Mouse (Mus musculus) bone marrow, adult 2 months (tissue): ENCODE data around the gene Capzb. TPM values are rescaled to one million over a fixed set of nuclear protein-coding genes. Genes with fewer than 3 reads are reported as not detected.
A peak's percentile ranks its signal among the peaks of the same experiment; 100 is the strongest.

ENCODE experiments used
- H3K27ac ChIP-seq: fragments of 200-500 bp; 2 replicates; pipeline ENCODE4 v1.5.1; 2012; ENCODE audit warnings: low read depth, mild to moderate bottlenecking, control low read depth, inconsistent platforms, low read length; ENCODE audit not compliant: control insufficient read depth, poor library complexity, insufficient read depth
- H3K4me1 ChIP-seq: fragments of 200-500 bp; 2 replicates; pipeline ENCODE4 v1.6.1; 2011; ENCODE audit warnings: low read length; ENCODE audit not compliant: control insufficient read depth, insufficient read depth
- H3K4me3 ChIP-seq: fragments of 200-500 bp; replicated peaks from 2 replicates; pipeline ENCODE3; 2011; ENCODE audit warnings: mild to moderate bottlenecking, low read depth, low read length, control low read depth; ENCODE audit not compliant: control insufficient read depth
- CTCF ChIP-seq: fragments of 200-500 bp; IDR thresholded peaks from 2 replicates; pipeline ENCODE4 v1.5.1; 2011; ENCODE audit warnings: low read length, control low read depth; ENCODE audit not compliant: control insufficient read depth, insufficient read depth
- POLR2A ChIP-seq: fragments of 200-500 bp; IDR thresholded peaks from 2 replicates; pipeline ENCODE4 v1.6.1; 2011; ENCODE audit warnings: low read depth, mild to moderate bottlenecking, control low read depth, low read length, borderline replicate concordance; ENCODE audit not compliant: control insufficient read depth
- WGBS: fragments of 180-500 bp; shearing (Covaris S2); methylation state at CpG from one replicate; pipeline ENCODE4 v1.1.7; 2018; 5-methylcytosine and 5-hydroxymethylcytosine counted together
- polyA plus RNA-seq: library from polyadenylated mRNA; stranded (reverse); fragments of >200 nt; gene quantifications from 2 replicates; pipeline ENCODE4 v1.2.4, GENCODE M21; 2011; ENCODE audit warnings: low replicate concordance; ENCODE audit not compliant: missing spikeins, insufficient read depth, insufficient read length

The Capzb gene
- polyA plus RNA-seq, 1 experiment: 160 TPM

DNA sequence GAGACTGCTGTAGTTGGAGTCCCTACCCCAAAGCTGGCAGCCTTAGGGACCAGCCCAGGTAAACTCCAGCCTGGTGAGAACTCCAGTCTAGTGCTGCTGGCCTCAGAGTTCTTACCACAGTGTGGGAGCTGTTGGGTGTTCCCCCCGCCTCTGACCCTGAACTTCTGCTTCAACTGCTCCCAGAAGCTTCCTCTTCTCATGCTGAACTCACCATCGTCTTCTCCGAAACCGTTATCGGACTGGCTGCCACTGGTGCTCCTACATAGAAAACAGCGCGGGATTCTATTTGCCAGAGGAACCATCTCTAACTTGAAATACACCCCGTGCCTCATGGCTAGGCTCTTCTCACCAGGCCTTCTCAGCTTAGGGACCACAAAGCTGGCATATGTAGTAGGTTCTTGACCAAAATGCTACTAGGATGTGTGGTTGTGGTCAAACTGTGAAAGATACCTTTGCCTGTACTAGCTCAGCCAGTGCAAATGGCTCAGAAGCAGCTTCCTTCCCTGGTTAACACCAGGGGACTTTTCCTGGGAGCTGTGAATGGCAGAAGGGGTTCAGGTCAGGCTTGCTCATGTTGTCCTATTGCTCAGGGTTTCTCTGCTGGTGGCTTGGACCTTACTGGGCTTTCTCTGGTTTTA, 7.1 kb downstream of the Capzb start:
- TF ChIP-seq CTCF (no peak), POLR2A (no peak)
- H3K27ac ChIP-seq: peak overlapping the region; percentile 87
- peaks cover 35% of the 10 kb centered on the region for H3K4me1 ChIP-seq
- 8% methylated on average over 8 of the region's 8 CpGs for WGBS
- H3K4me3 ChIP-seq: no peak overlapping the region

DNA sequence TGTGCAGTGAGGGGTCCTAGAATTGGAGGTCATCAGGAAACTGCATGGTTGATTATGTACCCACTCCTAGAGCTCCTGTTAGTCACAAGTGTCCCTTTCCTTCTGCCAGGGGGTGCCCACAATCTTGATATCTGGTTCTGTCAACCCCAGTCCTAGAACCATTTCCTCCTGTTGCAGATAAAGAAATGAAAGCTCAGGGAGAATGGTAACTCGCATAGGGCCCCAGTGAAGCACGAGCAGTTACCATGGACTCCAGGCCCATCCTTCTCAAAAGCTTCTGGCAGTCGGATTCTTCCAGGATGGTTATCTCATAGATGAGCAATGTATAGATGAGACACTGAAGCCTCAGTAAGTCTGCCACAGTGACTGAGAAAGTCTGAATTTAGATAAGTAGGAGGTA, 8.2 kb downstream of the Capzb start:
- 25% methylated on average over 3 of the region's 3 CpGs for WGBS
- Histone ChIP-seq H3K4me3 (no peak overlapping the region), H3K27ac (no peak overlapping the region), H3K4me1 (peaks cover 33% of the 10 kb centered on the region)
- no peak for TF ChIP-seq POLR2A
- TF ChIP-seq CTCF: no peak

DNA sequence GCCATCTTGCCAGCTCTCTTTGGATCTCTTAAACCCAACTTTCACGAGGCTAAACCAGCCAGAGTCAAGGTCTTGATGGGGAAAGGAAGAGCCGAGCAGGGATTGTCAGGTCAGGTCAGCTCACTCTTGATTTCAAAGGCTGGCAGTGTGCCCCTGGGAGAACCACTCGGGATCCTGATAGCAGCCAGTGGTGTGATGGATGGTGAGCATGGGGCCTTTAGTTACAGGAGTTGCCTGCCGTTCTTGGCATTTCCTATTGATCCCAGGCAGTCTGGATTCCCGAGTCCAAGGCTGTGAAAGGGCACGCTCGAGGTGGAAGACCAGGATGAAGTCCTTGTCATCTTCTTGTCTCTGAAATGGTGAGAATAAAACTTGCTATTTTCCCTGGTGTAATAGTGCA, 9.9 kb downstream of the Capzb start:
- Histone ChIP-seq H3K4me1 (peaks cover 21% of the 10 kb centered on the region), H3K27ac (no peak overlapping the region), H3K4me3 (no peak overlapping the region)
- TF ChIP-seq CTCF (no peak), POLR2A (no peak)
- 71% methylated on average over 7 of the region's 7 CpGs for WGBS

DNA sequence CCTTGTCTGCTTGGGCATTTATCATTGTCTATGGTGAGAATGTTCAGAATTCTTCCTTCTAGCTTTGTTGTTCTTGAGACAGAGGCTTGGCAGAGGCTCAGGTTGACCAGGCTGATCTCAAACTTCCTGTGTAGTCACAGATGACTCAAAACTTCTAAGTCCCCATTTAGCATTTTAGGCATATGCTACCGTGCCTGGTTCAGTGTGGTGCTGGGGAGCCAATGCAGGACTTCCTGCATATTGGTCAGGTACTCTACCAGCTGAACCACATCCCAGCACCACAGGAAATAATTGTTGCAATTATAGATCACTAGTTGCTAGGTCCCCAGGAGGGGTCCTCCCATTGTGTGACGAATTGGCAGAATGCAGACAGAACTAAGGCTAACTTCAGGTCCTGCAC, 10.7 kb downstream of the Capzb start:
- Histone ChIP-seq H3K4me3 (no peak overlapping the region), H3K27ac (no peak overlapping the region), H3K4me1 (peaks cover 20% of the 10 kb centered on the region)
- WGBS: 12% methylated on average over 2 of the region's 2 CpGs
- TF ChIP-seq POLR2A (no peak), CTCF (no peak)

DNA sequence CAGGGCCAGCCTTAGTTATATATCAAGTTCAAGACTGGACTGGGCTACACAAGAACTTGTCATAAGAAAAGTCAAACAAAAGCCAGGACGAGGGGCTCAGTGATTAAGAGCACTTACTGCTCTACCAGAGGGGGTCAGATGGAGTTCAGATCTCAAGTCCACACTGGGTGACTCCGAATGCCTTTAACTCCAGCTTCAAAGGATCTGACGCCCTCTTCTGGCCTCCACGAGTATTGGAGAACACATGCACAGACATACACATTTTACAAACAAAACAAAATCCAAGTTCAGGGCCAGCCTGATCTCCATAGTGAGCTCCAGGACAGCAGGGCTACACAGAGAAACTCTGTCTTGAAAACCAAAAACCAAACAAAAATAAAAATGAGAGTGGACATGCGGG, 13.1 kb downstream of the Capzb start:
- no peak for TF ChIP-seq POLR2A
- TF ChIP-seq CTCF: peak; percentile 47
- Histone ChIP-seq H3K4me1 (peaks cover 23% of the 10 kb centered on the region), H3K27ac (no peak overlapping the region), H3K4me3 (no peak overlapping the region)
- WGBS: 60% methylated on average over 5 of the region's 5 CpGs

DNA sequence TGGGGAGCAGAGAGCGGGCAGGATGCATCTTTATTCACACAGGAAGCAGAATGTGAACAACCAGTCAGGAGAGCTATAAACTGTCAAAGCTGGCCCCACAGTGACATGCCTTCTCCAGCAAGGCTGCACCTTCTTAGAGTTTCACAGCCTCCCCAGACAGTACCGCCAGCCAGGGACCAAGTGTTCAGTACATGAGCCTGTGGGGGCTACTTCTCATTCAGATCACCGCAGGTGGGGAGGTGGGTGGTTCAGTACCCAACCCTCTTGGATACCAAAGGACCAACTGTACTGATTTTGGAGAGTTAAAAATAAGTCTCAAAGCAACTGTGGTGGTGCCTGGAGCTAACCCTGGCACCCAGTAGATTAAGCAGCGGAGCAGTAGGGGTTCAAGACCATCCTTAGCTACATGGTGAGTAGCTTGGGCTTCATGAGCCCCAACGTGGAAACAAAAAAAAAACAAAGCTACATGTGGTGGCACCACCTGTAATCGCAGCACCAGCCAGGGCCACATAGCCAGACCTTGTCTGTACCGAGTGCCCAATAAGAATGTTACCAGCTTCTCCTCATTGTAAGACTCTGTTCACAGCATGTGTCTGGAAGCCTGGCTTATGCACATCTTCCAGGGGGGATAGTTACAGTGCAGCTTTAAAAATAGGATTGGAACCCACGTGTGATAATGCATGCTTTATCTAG, 13.8 kb downstream of the Capzb start:
- peaks cover 23% of the 10 kb centered on the region for H3K4me1 ChIP-seq
- 70% methylated on average over 8 of the region's 8 CpGs for WGBS
- H3K27ac ChIP-seq: no peak overlapping the region
- H3K4me3 ChIP-seq: no peak overlapping the region
- no peak for TF ChIP-seq POLR2A
- no peak for TF ChIP-seq CTCF

DNA sequence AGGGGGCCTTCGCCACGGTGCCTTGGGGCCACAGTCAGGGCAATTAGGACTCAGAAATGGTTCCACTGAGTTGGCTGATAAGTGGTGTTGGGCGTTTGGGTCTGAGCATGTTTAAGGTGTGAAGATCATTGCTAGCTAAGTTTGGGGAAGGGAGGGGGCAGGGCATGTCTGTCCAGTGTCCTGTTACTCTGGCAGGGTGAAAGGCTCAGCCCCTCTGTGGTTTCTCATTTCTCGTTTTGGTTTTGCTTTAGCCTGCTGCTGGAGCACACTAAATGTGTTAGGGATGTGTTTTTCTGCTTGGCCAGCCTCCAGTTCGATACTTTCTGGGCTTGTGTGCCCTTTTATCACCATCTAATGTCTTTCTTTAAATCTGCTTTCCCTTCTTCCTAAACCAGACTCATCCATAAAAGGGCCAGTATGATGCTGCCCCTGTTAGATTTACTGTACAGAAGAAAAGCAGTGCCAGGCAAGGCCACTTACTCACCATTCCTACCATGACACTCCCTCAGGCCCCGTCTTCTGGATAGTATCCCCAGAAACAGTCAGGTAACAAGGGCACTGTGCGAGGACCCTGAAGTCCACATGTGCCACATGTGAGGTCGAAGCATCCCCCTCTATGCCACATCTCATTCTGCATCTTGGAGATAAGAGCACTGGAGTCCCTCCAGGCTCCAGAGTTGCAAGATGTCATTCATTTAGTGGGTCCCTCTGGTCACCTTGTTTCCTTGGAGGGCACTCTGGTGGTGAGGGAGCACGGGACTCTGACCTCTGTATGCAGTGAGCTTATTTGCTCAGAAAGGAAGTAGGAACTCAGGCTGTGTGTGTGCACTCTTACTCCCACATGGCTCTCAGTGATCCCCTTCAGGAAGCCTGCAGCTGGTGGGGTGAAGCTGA, 15.8 kb downstream of the Capzb start:
- Histone ChIP-seq H3K4me1 (peaks cover 16% of the 10 kb centered on the region), H3K27ac (peak overlapping the region; percentile 65), H3K4me3 (no peak overlapping the region)
- no peak for TF ChIP-seq CTCF
- no peak for TF ChIP-seq POLR2A
- 4% methylated on average over 9 of the region's 9 CpGs for WGBS
